Mouse (Mus musculus) urinary bladder, postnatal 25 days (tissue): Measurements from ENCODE around the gene 5330417C22Rik.

Source experiments
- DNase-seq: peaks from one replicate; pipeline ENCODE4 v3.0.0; 2022; ENCODE audit warnings: low spot score

5330417C22Rik gene

DNA sequence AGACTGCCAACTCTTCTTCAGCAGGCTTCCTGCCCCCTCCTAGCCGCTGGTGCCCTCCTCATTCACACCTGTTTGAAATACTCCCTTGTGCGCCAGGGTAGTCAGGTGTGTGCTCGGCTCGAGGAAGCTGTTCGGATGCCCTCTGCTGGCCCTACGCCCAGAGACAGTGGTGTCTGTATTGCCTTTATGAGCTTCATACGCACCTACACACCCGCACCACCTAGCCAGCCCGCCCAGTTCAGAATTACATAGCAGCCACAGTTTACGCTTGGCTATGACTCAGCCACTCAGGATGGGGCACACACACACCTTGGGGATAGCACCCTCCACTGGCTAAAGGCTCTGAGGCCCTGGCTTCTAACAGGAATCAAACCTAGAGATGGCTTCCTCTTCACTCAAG lies 77.5 kb downstream of the 5330417C22Rik start:
- peak; percentile 24 for DNase-seq

DNA sequence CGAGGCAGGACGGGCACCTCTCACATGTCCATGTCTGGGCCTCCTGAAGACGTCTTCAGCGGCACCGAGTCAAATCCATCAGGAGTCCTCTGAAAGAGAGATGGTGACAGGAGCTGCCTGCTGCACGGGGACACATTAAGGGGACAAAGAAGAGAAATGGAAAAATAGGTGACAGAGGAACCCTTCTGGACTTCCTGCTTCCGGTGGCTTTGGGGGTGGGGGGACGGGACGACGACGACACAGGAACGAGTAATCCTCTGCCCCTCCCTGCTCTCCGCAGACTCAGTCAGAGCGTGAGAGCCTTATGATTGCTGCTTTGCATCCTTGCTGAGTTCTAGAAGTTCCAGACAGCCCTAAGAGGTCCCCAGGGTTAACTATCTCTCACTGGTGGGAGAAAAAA lies 78.0 kb downstream of the 5330417C22Rik start:
- peak; percentile 20 for DNase-seq

DNA sequence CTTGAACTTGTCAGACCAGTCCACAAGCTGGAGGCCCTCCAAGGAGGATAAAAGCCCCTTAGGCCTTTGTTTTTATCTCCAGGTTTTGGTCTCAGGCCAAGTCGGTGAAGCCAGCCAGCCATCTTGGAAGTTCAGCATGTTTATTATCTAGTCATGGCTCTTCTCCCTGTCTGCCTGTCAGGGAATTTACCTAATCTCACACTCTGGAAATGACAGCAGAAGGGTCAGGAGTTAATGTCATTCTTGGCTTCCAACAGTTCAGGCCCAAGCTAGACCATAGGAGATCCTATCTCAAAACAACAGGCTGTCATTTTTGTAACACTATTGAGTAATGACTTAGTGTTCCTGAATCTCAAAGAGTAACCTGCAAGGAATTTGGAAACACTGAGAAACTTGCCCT lies 82.2 kb downstream of the 5330417C22Rik start:
- no peak for DNase-seq

DNA sequence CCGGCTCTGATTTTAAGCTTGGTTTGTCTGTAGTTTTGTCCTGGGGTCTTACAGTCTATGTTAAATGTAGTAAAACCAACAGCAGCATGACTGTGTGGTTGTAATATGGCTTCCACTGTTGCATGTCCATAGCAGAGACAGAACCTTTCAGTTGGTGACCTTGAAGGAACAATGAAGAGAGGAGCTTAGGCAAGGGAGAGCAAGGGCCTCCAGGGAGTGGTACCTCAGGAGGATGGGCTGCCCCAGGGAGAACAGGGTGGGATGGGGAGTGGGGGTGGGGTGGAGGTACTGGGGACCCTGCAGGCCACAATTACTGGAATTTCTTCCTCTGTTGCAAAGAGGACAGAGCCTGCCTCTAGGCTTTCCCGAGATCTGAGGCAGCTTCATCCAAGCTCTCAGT lies 84.4 kb downstream of the 5330417C22Rik start:
- DNase-seq = no peak

DNA sequence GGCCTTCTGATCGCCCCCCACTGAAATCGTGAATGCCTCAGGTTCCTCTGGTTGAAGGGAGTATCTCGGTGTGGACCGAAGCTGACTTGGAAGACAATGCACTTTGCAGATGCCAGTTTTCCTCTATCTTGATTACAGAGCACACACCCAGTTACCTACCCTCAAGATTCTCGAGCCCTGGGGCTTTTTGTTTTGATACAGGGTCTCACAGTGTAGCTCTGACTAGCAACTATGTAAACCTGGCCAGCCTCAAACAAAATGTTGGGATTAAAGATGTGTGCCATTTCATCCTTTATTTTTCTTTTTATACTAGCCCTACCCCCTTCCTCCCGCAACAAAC lies 91.0 kb downstream of the 5330417C22Rik start:
- DNase-seq = no peak

DNA sequence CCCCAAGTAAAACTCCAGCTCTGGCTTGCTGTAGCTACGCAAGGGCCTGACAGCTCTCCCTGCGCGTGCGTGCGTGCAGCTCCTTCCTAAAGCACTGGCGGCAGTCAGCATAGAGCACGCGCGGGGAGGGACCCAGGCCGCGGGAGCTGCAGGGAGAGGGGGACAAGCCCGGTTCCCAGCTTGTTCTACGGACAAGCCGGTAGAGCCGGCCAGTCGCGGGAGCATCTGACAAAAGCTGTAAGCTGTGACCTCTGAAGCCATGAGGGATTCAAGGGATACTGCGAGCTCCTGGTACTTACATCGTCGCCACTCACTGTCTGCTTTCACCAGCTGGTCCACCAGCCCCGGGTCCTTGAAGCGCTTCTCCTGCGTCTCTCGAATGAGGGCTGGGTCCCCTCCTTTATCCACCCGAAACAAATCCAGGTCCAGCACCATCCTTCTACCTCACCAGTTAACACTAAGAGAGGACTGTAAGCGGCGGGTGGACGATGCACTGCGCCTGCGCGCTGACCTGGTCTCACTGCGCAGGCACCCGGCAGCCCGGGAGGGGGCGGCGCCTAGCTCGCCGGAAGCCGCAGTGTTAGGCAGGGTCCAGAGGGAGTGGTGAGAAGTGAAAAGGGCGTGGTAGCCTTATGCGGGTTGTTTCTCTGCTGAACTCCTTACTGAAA lies 91.5 kb downstream of the 5330417C22Rik start, which contains the start of gene Sars:
Gene Sars (minus strand): TSS at position 512 of the 668 bp plus-strand sequence.
- DNase-seq = peak; percentile 89

DNA sequence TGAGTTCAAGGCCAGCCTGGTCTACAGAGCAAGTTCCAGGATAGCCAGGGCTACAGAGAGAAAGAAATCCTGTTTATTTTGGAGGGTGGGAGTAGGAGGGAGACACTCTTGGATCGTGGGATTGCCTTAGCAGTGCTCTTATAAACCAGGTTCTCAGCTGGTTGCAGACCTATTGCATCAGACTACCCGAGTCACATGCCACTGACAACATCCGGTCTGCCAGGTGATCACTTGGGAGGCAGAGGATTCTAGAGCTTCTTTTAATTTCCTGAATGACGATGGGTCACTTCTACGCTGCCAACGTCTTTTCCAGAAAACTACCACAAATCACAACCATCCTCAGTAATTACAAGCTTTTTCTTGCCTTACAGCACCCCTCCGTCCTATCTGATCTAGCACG lies 92.3 kb downstream of the 5330417C22Rik start:
- peak; percentile 47 for DNase-seq

DNA sequence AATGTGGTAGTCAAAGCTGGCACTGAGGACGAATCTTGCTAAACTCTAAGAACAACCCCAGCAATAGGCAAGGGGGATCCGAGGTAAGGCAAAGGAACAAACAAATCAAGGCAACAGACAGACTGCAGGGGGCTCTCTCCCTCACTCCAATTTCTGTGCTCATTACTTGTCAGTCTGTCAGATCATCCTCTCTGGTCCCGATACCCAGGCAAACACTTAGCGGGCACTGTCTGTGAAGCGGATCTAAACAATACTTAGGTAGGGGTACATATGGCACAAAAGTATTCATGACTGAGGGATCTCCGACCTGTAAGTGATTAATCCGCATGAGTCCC lies 100.0 kb downstream of the 5330417C22Rik start:
- no peak for DNase-seq

DNA sequence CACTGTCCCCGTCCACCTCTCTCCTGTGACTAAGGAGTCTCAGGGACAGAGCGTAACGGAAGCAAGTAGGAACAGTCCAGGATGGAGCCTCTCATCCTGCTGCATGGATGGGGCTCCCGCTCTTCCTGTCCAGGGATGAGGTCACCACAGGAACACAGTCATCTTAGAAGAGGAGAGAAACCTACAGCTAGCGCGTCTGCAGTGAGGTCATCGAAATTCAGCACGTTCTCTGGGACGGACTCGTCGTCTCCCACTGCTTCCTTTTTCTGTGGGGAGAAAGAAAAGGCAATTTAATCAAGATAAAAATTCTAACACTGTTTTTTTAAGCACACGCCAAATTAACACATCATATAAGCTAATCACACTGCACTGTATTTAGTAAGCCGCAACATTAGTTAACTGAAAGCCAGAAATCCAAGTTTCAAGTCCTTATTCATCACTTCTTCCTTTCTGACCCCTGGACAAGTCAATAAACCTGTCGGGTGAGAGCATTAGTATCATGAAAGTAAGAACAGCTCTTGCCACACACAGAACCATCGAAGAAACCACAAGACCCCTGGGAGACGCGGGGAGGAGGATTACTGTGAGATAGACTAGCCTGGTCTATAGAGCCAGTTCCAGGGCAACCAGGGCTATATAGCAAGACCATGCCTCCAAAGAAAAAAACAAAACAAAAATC lies 100.5 kb downstream of the 5330417C22Rik start:
- DNase-seq = no peak

DNA sequence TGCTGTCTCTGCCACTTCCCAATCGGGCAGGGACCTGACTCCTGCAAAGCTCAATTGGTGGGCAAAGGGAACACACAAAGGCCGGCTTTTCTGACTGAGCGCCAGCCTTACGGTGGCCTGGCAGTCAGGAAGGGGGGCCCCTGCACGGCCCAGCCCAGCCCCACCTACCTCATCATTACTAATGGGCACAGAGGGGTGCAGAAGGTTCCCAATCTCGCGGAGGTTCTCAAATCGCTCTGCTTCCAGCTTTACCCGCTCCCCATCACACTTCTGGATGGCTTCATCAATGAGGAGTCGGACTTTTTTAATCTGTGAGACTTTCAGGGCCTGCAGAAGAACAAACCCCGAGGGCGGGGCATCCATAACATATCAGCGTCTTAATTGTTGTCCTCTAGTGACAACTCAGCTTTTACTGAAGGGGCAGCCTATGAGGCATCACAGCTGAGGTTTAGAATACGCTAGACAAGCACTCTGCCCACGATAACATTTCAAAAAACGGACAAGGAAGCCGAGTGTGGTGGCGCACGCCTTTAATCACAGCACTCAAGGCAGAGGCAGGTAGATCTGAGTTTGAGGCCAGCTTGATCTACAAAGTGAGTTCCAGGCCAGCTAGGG lies 102.3 kb downstream of the 5330417C22Rik start:
- no peak for DNase-seq

DNA sequence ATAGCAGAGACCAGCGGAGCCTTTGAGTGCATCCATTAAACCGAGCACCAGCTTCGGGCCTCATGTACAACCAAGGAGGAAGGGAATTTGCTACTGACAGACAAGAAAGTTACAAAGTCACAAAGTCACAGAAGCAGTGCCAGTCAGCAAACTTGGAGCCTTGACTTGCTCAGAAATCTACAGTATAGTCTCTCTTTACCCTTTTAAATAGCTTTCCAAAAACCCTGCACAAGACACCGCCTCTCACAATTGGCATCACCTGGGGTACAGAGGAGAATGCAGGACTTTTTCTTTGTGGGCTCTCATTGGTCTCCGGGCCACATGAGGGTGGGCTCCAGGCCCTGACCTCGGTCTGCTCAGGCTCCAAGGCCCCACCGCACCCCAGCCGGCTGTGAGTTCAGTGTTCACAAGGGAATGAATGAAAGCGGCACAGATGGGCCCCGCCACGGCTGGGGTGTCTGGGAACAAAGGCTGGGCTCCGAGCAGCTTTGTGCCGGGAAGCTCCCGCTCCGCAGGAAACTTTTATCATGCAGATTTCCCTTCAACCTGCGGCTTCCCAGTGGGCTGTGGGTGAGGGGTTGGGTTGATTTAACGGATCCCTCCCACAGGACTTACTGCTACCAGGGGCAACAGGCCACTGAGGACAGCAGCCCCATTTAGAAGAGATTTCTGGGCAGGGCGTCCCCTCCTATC lies 103.0 kb downstream of the 5330417C22Rik start:
- no peak for DNase-seq

DNA sequence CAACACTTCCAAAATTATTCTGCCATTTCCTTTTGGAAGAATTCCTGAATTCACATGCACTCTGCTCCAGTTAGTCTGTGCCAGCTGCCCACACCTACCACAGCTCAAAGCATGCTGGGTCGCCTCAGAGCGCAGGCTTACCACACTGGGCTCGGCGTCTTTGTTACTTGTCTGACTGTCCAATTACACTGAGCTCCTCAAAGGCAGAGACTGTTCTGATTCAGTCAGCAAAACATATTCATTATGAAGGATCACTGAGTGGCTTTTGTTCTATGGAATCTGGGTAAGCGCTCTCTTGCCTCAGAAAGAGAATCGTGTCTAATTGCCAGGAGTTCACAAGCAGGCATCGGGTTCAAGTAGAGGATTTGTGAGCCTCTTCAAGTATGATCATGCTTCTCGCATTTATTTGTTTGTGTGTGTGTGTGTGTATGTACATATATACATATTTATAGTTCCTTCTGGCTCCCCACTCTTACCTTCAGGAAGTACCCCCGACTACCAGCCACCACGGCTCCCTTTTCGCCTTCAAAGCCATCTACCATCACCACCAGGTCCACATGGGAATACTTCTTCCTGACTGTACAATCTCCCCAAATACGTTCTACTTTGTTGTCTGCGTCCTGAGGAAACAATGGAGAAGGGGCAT lies 103.7 kb downstream of the 5330417C22Rik start:
- DNase-seq = no peak

DNA sequence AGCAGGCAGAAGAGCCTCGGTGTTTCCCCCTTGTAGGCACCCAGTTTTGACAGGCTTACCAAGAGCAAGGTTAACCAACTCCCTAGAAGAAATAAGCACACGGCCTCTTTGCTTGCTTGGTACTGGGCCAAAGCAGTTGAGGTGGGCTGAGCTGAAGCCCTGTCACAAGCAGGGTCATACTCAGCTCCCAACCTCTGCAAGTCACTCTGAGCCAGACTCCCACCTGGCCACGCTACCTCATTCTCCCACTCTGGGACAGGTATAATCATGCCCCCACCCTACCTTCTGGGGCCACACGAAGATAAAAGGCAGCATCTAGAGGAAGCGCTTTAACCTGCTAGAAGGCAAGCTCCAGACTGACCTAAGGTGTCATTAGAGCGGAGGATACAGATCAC lies 110.7 kb downstream of the 5330417C22Rik start:
- DNase-seq = no peak

DNA sequence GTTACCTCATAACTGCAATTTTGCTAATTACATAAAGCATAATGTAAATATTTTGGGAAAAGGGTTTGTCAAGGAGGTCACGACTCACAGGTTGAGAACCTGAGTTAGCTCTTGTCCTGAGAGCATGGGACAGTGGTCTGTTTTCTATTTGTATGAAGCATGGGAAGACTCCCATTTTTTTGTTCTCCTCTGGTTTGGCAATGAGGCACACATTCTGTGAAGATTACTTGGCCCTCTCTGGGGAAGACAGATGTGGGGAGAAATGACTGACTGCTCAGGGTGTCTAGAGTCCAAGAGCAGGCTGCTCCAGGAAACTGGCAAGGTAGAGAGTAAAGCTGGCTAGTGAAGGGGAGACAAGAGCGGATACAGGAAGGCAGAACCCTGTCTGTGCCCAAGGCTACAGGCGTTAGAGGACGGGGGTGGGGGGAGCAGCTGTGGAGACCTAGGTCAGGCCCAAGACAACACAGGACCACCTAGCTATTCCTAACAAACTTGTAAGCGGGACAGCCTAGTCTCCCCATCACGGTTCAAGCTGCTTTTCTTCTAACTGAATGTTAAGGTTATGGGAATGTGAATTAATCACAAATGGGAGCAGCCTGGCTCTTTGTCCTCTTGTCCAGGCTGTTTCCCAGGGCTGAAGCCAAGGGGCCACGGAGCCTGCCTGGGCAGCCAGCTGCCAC lies 111.3 kb downstream of the 5330417C22Rik start:
- DNase-seq = no peak

DNA sequence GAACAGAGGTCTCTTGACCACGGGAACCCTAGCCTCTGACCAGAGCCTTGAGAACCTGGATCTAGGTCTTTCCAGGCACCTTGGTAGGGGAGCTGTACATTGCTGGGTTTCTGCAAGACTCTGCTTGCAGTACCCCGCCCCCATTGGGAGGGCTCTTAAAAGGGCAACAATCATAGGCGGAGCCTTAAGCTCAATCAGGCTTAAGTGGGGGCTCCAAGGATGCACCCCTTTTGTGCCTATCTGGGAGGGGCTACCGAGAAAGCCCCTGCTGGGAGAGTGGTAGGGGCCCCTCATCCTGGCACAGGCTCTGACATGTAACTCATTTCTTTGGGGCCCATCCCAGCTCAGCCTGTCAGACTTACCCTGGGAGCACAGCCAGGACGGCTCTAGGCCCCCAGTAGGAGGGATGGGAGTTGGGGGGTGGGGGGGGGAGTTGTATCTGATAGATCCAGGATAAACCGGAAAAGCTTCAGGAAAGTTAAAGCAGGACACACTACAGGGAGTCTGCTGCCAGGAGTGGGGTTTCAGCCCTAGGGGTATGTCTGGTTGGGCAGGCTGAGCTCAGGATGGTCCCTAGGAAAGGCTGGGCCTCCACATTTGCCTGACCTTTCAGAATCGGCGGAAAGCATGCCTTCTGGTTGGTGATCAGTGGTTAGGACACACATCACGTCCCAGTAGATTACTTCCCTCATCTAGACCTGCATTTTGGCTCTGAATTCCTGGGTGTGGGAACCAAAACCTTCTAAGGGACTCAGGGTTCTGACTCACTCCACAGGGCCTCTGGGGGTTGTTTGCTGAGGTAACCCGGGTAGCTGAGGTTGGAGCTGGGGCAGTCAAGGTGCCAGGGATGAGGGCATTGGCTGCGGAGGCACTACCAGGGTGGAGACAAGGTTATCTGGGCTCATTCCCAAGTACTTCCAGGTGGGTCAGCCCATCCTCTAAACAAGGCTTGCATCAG lies 112.2 kb downstream of the 5330417C22Rik start:
- peak; percentile 53 for DNase-seq

DNA sequence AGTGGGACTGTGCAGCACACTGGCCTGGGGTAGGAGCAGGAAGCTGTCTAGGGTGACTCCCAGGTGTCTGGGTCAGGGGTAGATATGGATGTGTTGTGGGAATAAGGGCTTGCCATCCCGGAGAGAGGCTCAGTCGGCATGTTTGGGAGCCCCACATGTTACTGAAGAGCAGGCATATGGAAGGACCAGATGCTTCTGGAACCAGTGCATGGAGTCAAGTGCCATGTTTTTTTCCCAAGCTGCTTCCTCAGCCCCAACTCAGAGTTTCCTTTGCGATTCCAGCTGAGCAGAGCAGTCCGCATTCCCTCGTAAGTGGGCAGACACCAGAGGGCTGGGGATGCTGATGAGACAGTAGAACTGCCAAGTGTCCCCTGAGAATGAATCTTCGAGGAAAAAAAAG lies 113.3 kb downstream of the 5330417C22Rik start:
- DNase-seq = no peak

DNA sequence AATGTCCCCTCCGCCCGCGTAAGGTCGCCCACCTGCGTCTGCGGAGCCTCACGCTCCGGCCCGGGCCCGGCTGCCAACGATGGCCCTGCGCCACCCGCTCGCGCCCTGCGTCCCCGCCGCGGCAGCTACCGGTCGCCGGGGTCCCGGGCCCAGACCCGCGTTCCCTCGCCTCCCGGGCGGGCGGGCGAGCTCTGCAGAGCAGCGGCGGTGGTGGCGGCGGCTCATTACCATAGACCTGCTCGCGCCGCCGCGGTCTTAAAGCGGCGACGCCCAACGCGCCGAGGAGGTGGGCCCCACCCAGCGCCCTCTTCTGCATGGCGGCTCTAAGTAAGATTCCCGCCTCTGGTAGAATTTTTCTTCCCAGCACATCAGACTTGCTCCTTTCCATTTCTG lies 120.5 kb downstream of the 5330417C22Rik start:
- peak; percentile 63 for DNase-seq

DNA sequence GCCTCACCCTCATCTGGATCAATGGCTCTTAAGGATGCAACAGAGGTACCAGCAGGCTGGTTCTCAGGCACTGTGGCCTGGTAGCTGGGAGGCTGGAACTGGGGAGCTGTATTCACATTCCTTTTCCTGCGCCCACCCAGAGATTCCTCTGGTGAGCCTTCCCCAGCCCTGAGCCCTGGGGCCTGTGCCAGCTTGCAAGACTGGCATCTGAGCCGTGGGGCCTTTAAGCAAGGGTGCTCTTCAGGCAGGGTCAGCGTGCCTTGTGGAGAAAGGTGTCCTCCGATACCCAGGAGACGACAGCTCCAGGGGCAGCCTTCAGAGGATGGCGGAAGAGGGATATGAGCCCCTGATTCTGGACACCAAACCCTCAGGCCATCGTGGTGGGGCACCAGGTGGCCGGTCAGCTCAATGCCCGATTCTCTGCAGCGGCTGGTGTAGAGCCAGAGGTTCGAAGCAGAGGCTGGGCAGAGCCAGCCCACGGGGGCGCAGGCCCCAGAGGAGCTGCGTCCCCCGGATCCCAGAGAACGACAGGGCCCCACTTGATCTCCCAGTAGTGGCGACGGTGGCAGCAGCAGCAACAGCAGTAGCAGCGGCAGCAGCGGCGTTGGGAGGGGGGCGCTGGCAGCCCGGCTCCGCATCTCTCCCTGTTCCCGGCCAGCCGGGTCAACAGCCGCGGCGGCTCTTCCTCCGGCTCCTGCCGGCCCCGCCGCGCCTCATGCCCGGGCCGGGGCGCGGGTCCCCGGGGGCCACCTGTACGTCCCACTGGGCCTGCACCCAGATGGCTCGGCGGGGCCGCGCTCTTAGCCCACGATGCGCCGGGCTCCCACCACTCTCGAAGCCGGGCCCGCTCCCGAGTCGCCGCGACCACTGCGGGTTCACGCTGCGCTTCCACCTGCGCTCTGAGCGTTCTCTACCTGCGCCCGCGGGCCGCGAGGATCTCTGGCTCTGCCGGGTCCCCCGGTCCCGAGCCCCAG lies 121.2 kb downstream of the 5330417C22Rik start, which contains the start of gene Celsr2:
Gene Celsr2 (minus strand): TSS at position 696 of the 974 bp plus-strand sequence.
- no peak for DNase-seq

DNA sequence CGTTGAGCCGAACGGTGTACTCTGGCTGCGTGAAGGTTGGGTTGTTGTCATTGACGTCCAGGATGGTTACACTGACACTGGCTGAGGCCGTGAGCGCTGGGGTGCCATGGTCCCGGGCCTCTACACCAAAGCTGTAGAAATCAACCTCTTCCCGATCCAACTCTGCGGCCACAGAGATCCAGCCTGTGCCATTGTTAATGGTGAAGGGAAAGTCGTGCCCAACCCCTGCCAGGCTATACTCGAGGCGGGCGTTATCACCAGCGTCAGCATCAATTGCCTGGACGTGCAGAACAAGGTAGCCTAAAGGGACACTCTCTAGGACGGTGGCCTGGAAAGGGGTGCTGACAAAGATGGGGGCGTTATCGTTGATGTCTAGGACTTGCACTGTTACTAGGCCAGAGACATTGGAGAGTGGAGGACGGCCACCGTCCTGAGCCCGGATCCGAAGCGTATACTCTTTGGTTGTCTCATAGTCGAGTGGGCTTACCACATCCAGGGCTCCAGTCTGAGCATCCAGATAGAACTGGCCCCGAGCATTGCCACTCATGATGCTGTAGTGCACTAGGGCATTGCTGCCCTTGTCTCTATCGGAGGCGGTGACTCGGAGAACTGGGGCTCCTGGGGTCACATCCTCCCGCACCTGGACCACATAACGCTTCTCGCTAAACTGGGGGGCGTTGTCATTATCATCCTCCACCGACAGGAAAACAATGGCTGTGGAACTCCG lies 122.5 kb downstream of the 5330417C22Rik start:
- DNase-seq = no peak
